Mouse (Mus musculus) layer of hippocampus, adult 9-10 months (tissue): Measurements from ENCODE around the gene Efcab12.
"Not testable (repeated sequence)": the region's sequence is repeated elsewhere in the genome, so short reads cannot be mapped to it uniquely, and the experiment has no call there.

Experiments
- DNase-seq: peaks from one replicate; pipeline ENCODE4 v3.0.0; 2022; ENCODE audit warnings: low spot score

The Efcab12 gene

GRCm38 (mm10) chr6:115845006-115845405, 6.8 kb upstream of the Efcab12 start:
- no peak for DNase-seq

GRCm38 (mm10) chr6:115838745-115839144, 533 bp upstream of the Efcab12 start:
- DNase-seq, result no peak

- no peak for DNase-seq
Observed at GRCm38 (mm10) chr6:115833861-115834260, 4.4 kb downstream of the Efcab12 start.

GRCm38 (mm10) chr6:115832152-115832850, 5.9 kb downstream of the Efcab12 start:
- no peak for DNase-seq

- DNase-seq, result no peak
Observed at GRCm38 (mm10) chr6:115830779-115831601, 7.2 kb downstream of the Efcab12 start.

GRCm38 (mm10) chr6:115823850-115824464, 14.3 kb downstream of the Efcab12 start:
- not testable (repeated sequence) for DNase-seq

- no peak for DNase-seq
Observed at GRCm38 (mm10) chr6:115821216-115821993, 16.8 kb downstream of the Efcab12 start.

GRCm38 (mm10) chr6:115818129-115818528, 20.1 kb downstream of the Efcab12 start:
- DNase-seq, result no peak

GRCm38 (mm10) chr6:115815041-115815440, 23.2 kb downstream of the Efcab12 start:
- no peak for DNase-seq

- no peak for DNase-seq
Observed at GRCm38 (mm10) chr6:115814104-115814503, 24.1 kb downstream of the Efcab12 start.

GRCm38 (mm10) chr6:115811606-115812005, 26.6 kb downstream of the Efcab12 start:
- no peak for DNase-seq

- DNase-seq, result peak; percentile 84
Observed at GRCm38 (mm10) chr6:115808488-115809231, 29.6 kb downstream of the Efcab12 start, which contains the start of gene Rpl32. Gene Rpl32, minus strand, starts transcription at chr6:115808747.

- no peak for DNase-seq
Observed at GRCm38 (mm10) chr6:115808196-115808487, 30.1 kb downstream of the Efcab12 start.

- no peak for DNase-seq
Observed at GRCm38 (mm10) chr6:115807464-115808195, 30.6 kb downstream of the Efcab12 start.

GRCm38 (mm10) chr6:115804432-115805192, 33.6 kb downstream of the Efcab12 start:
- DNase-seq, result no peak

GRCm38 (mm10) chr6:115803541-115804382, 34.5 kb downstream of the Efcab12 start:
- DNase-seq, result peak; percentile 62

GRCm38 (mm10) chr6:115801811-115802210, 36.4 kb downstream of the Efcab12 start:
- no peak for DNase-seq

- DNase-seq, result no peak
Observed at GRCm38 (mm10) chr6:115792691-115793215, 45.5 kb downstream of the Efcab12 start.
